Mouse (Mus musculus): ENCODE results near the gene Pten. TPM values are rescaled to one million over a fixed set of nuclear protein-coding genes. Genes with fewer than 3 reads are reported as not detected.
"Not testable (repeated sequence)": the region's sequence is repeated elsewhere in the genome, so short reads cannot be mapped to it uniquely, and the experiment has no call there.

Pten gene
- total RNA-seq, 4 experiments from 2014 or later = 130 to 149 (median 139) TPM

DNA sequence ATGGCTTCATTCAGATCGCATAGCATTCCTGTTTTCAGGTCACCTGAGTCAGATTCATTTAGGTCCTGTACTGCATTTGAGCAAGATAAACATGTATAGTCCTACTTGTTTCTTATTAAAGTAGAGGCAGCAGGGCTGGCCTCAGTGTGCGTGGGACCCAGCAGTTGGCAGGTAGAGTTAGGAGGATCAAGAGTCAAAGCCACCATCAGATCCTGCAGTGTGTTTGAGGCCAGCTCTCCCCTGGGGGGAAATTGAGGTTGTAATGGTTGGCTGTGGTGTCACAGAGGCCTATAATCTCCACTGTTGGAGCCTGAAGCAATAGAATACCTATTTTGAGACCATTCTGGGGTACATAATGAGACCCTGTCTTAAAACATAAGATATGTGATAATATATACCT lies 50.3 kb downstream of the Pten start:
- DNase-seq (ENCODE audit: low spot score in 2 of 2) = no peak

DNA sequence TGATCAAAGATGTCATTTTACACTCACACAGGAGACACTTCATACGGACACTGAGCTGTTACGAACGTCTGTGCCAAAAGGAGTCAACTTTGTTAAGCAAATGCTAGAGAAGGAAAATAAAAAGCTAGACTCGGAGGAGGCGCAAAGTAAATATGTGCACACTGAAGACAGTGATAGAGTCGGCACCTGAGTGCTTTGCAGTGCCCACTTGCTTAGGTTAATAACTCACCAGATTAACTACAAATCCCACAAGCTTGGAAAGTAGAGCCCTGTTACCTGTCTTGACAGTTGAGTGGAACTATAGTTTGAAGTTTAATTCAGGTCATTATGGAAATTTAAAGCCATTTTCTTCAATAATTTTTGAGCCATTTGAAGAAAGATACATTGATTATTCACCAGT lies 51.4 kb downstream of the Pten start:
- DNase-seq (ENCODE audit: low spot score in 2 of 2) = no peak

DNA sequence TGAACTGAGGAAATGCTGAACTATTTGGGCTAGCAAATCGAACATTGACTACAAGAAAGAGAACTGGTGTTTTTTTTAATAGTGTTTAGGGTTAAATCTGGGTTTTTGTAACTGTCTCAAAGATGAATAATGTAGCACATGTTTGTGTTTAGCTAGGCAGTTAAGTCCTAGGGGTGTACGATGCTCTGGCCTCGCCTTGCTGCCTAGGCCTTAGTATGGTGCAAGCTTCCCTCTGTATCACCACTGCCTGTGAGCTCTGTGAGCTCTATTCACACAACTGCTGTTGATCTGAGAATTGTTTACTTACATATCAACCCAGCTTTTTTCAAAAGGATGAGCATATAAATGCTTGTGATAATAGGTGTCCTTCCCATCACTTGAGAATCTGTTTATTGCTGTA lies 51.8 kb downstream of the Pten start:
- DNase-seq (ENCODE audit: low spot score in 2 of 2) = no peak

DNA sequence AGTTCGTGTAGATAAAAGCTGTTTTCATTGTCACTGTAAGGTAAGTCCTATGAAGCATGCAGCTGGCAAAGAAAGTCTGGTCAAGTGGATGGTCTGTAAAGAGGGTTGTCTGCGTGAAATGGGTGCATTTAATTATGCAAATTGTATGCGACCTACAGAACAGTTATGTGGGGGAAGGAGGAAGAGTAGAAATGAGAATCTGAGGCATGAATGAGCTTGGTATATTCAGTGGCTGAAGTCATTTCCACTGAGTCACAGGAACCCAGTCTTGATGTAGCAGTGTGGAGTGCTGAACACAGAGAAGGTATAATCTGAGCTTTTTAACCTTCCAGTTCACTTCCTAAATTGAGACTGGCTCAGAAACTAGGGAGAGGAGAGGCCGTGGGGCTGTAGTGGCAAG lies 61.5 kb downstream of the Pten start:
- no peak for DNase-seq (ENCODE audit: low spot score in 2 of 2)

DNA sequence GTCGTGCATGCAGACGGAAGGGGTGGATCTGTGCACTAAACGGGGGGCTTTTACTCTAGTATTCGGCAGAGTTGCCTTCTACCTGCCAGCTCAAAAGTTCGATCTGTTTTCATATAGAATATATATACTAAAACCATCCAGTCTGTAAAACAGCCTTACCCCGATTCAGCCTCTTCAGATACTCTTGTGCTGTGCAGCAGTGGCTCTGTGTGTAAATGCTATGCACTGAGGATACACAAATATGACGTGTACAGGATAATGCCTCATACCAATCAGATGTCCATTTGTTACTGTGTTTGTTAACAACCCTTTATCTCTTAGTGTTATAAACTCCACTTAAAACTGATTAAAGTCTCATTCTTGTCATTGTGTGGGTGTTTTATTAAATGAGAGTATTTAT lies 65.7 kb downstream of the Pten start:
- not testable (repeated sequence) for DNase-seq (ENCODE audit: low spot score in 2 of 2)

DNA sequence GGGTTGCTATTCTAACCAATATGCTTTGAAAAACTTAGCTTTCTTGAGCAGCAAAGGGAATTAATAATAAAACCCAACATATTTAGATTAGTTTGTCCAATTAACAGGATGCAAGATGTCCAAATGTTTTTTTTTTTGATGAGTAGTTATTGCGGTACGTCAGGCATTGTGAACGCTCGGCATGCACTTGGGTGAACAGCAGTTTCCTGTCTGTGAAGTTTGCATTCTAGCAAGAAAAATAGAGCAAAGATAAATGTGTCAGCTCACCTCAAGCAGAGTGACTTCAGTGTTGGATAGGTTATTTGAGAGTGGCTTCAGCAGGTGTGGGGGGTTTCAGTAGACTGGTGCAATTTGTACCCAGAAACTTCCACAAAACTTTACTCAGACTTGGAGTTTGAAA lies 69.3 kb downstream of the Pten start:
- DNase-seq (ENCODE audit: low spot score in 2 of 2) = no peak

DNA sequence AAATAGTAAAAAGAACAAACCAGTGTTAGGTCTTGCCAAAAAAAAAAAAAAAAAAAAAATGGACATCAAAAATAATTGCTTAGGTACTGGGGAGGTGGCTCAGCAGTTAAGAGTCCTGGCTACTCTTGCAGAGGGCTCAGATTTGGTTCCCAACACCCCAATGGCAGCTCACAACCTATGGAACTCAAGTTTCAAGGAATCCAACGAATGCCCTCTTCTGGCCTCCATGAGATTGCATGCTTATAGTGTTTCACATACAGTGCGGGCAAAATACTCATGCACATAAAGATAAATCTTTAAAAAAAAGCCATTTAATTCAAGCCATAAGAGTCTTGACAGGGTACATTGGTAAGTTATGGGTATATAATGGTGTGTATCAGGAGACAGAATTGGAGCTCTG lies 72.6 kb downstream of the Pten start:
- no peak for DNase-seq (ENCODE audit: low spot score in 2 of 2)

DNA sequence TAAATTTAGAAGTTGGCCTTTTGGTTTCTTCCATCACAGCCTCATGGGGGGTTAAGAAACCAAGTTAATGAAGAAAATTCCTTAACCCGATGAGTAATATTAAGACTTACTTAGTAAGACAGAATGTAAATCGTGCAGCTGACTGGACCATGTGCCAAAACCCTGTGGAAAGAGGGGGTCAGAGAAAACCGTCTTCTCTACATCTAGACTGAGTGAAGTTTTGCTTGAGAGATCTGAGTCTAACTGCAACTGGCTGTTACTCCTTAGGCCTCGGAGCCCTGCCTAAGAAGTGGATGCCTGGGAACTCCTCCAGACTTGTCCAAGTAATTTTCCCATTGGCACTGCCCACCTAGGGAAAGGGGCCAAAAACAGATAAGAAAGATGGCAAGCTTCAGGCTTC lies 74.0 kb downstream of the Pten start:
- no peak for DNase-seq (ENCODE audit: low spot score in 2 of 2)

DNA sequence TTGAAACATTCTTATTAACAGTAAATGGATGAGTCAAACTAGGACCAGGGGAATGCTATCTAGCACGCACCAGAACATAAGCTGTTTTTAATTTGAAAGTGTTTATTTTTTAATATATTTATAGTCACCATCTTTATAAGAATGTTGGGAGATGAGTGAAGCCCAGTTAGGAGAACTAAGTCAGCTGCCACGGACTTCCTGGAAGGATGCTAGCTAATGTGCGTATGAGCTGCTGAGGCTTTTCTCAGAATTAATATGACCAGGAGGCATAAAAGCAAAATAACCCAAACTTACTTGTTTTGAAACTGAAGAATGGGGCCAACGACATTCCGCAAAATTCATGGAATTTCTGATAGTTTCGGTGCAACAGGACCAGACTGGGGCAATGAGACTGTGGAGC lies 83.2 kb downstream of the Pten start:
- DNase-seq (ENCODE audit: low spot score in 2 of 2) = no peak

DNA sequence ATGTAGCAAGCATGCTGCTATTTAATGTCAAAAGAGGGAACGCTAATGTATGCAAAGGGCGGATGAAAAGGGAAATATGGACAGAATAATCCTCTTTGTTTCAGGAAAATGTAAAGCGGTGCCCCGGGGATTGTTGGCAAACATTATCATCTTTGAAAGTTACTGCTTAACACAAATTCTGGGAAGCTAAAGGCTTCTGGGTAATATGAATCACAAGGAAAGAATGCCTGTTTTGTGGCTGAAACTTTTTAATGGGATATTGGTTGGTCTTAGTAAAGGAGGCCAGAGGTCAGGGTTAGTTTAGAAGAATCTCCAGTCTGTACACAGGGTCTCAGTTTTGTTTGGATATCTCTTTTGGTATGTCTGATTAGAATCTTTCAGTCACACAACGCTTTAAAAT lies 87.2 kb downstream of the Pten start:
- DNase-seq (ENCODE audit: low spot score in 2 of 2) = no peak

DNA sequence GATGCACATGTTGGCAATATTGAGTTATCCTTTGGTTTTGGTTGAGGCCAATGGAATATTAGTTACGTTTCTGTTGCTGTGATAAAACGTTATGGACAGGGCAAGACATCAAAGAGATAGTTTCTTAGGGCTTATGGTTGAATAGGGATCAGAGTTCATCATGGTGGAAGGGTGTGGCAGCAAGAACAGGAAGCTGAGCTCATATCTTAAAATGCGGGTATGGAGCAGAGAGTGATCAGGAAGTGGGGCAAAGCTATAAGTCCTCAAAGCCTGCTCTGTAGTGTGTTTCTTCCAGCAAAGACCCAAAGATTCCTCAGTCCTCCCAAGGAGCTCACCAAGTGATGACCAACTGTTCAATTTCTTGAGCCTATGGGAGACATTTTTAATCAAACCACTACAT lies 90.7 kb downstream of the Pten start:
- no peak for DNase-seq (ENCODE audit: low spot score in 2 of 2)

DNA sequence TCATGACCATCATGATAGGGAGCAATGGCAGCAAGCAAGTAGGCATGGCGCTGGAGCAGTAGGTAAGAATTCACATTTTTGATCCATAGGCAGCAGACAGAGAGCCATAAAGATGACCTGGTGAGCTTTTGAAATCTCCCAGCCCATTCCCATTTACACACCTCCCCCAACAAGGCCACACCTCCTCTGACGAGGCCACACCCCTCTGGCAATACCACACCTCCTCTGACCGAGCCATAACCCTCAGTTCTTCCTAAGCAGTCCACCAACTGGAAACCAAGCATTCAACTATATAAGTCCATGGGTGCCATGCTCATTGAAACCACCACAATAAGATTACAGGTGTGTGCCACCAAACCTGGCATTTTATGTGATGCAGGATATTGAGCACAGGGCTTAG lies 95.0 kb downstream of the Pten start:
- no peak for DNase-seq (ENCODE audit: low spot score in 2 of 2)

DNA sequence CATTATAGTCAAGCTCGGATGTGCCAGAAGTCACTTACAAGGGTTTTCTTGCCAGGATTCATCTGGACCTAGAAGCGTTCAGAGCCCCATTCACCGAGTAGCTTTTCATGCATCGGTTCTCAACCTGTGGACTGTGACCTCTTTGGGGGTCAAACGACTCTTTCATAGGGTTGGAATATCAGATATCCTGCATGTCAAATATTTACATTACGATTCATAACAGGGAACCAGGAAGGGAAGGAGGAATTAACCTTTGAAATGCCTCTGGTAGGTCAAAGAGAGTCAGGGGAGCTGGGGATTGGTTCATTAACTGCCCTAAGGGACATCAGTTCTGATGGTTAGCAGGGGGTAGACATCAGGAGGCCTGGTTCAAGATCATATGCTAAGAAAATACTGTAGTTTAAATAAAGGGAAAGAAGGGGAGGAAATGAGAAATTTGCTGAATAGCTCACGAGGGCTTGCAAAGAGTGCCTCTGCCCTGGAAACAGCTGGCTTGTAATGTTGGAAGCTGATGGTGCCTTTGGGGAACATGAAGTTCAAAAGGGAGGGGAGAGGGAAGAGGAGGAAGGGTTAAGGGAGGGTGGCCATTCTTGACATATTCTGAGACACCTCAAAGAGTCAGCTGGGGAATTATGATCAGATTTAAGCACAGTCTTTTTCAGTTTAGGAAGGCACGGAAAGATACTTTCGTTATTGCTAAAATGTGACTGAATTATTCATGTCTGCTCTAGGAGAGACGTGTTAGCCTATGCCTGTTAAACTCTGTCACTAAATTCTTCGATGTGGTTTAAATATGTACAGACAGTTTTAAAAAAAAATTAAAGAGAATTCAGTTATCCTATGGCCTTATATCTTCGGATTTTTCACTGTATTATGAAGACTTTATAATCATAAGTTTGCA lies 104.6 kb downstream of the Pten start:
- no peak for DNase-seq (ENCODE audit: low spot score in 2 of 2)

DNA sequence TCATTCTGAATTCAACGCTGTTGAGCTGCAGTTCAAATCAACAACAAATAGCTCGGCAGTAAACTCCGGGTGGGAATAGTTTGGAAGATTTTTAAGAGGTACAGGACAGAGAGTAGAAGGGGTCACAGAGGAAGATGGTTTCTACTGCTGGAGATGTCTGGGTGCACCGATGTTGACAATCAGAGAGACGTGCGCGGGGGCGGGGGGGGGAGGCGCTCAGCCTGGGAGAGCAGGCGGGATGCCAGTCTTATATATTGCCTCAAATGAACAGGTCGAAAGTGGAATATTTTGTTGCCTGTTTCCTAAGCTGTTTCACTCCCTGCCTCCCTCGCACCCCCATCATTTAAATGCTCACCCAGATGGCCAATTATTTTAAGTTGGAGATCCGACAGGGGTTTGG lies 109.5 kb downstream of the Pten start:
- no peak for DNase-seq (ENCODE audit: low spot score in 2 of 2)

DNA sequence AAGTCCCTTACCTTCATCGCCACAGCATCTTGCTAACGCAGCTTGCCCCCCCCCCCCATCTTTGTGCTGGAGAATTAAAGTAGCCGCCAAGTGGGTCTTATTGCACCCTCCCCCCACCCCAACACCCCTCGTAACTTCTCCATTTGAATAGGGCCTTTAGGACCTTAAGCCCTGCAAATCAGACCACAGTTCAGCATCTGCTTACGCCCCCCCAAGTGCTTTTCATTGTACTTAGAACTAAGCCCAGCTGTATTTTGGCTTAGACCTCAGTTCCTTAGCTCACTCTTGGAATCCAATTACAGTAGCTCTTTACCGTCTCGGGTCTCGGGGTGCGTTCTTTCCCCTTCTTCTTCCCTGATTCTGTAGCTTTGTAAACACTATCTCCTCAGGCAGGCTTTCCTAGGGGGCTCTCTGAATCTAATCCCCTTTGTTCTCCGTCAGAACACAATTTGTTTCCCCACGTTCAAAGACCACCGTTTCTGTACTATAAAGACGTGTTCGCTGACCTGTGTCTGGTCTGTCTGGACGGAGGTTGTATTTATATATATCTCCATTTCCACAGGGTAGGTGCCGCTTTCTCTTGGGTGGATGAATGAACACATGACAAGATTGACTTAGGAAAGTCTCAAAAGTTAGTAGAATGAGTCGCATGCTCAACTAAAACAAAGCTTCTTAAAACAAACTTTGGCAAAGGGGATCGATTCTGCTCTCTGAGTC lies 110.0 kb downstream of the Pten start:
- no peak for DNase-seq (ENCODE audit: low spot score in 2 of 2)

DNA sequence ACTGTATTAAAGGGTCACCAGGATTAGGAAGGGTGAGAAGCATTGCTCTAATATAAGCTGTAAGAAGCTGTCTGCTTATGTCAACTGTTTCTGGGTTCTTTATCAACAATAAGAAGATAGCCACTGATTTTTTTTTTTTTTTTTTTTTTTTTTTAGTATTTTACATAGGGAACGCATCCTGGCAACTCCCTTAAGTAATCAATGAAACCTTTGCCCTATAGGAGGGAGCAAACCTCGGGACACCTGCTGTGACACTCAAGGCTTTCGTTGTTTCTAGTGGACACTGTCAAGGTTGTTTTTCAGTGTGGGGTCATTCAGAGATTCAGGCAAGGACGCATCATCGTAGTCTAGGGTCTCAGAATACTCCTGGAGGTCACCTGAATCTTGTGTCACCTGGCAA lies 111.3 kb downstream of the Pten start:
- DNase-seq (ENCODE audit: low spot score in 2 of 2) = no peak

DNA sequence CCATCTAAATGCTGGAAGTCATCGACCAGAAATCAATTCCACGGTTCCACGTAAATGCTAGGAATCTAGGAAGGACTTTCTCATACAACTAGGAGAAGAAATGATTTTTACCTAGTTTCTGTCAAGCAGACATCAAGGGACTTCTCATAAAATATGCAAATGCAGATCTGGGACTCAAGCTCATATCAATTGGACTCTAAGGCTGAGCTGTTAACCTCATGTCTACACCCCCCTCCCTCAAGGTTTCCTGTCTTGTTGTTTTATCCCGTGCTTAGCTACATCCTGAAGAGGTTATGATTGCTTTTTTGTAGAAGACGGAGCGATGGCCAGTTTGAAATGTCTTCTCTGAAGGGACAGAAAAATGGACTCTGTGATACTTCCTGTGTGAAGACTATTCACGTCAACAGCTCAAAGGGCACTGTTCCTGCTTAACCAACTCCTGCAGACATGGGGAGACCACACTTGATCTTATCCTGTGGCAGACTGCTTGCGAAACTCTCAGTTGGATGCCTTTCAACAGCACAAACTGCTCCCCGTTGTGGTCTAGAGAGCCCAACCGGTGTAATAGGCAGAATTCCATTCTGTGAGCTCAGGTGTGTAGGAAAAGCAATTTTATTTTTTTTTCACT lies 111.9 kb downstream of the Pten start:
- no peak for DNase-seq (ENCODE audit: low spot score in 2 of 2)

DNA sequence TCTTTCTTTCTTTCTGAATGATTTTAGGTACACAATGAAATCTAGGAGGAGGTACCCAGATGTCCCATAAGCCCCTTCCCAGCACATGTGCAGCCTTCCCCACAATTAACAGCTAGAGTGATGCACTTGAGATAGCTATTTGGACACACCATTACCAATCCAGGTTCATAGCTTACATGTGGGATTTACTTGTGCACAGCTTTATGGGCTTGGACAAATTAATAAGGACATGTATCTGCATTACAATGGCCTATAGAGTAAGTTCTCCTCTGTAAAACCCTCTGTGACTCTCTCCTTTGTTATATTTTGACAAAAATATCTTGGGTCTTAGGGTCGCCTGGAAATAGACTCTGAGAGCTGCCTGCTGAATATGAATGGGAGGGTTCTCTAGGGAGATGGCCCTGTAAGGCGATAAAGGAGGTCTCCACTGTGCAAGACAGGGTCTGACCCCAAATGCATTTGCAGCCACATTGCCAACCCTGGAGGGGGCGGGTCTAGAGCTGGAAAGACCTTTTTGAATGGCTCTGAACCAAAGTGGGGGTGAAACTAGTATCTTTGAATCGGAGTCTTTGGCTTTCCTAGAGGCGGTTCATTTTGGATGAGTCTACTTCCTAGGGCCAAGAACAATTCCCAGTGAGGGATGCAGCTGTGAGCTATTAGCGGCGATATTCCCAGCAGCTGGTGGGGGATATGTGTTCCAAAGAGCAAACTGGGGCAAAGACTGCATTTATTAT lies 116.8 kb downstream of the Pten start:
- DNase-seq (ENCODE audit: low spot score in 2 of 2) = no peak
